Mouse (Mus musculus): ENCODE data around the gene Tcaf2. TPM values are rescaled to one million over a fixed set of nuclear protein-coding genes. Genes with fewer than 3 reads are reported as not detected.

Gene Tcaf2
- polyA plus RNA-seq, 1 experiment from 2014 or later: 0.24 TPM

Other genes with a start within 250 kb of the Tcaf2 start
- gene Tas2r143, start 245.0 kb downstream of the Tcaf2 start, polyA plus RNA-seq (2015; fragmentation: Nextera tagmentation; extraction: Ambion mirVana): not detected in 2 replicates
- not detected in 2 replicates for gene Tas2r135, start 239.8 kb downstream of the Tcaf2 start, polyA plus RNA-seq (2015; fragmentation: Nextera tagmentation; extraction: Ambion mirVana)
- gene Tas2r126, start 210.7 kb downstream of the Tcaf2 start, polyA plus RNA-seq (2015; fragmentation: Nextera tagmentation; extraction: Ambion mirVana): not detected in 2 replicates
- gene Olfr458, start 180.1 kb downstream of the Tcaf2 start, polyA plus RNA-seq (2015; fragmentation: Nextera tagmentation; extraction: Ambion mirVana): not detected in 2 replicates
- gene Olfr457, start 168.9 kb downstream of the Tcaf2 start, polyA plus RNA-seq (2015; fragmentation: Nextera tagmentation; extraction: Ambion mirVana): not detected in 2 replicates
- gene Olfr456, start 158.0 kb downstream of the Tcaf2 start, polyA plus RNA-seq (2015; fragmentation: Nextera tagmentation; extraction: Ambion mirVana): not detected in 2 replicates
- not detected in 2 replicates for gene Olfr455, start 97.7 kb downstream of the Tcaf2 start, polyA plus RNA-seq (2015; fragmentation: Nextera tagmentation; extraction: Ambion mirVana)
- not detected in 2 replicates for gene Tcaf3, start 47.6 kb downstream of the Tcaf2 start, polyA plus RNA-seq (2015; fragmentation: Nextera tagmentation; extraction: Ambion mirVana)
- 6.0 and 7.8 TPM in 2 replicates for gene Tcaf1, start 64.8 kb upstream of the Tcaf2 start, polyA plus RNA-seq (2015; fragmentation: Nextera tagmentation; extraction: Ambion mirVana)
- gene Olfr453, start 94.1 kb upstream of the Tcaf2 start, polyA plus RNA-seq (2015; fragmentation: Nextera tagmentation; extraction: Ambion mirVana): not detected in 2 replicates
- gene Olfr38, start 111.2 kb upstream of the Tcaf2 start, polyA plus RNA-seq (2015; fragmentation: Nextera tagmentation; extraction: Ambion mirVana): not detected in 2 replicates
- gene Olfr452, start 139.8 kb upstream of the Tcaf2 start, polyA plus RNA-seq (2015; fragmentation: Nextera tagmentation; extraction: Ambion mirVana): not detected in 2 replicates
- not detected in 2 replicates for gene Olfr450, start 166.7 kb upstream of the Tcaf2 start, polyA plus RNA-seq (2015; fragmentation: Nextera tagmentation; extraction: Ambion mirVana)
- gene Olfr449, start 189.1 kb upstream of the Tcaf2 start, polyA plus RNA-seq (2015; fragmentation: Nextera tagmentation; extraction: Ambion mirVana): not detected in 2 replicates
- gene Olfr448, start 245.2 kb upstream of the Tcaf2 start, polyA plus RNA-seq (2015; fragmentation: Nextera tagmentation; extraction: Ambion mirVana): not detected in 2 replicates